Mouse (Mus musculus): ENCODE data around the gene Selenoo. TPM values are rescaled to one million over a fixed set of nuclear protein-coding genes. Genes with fewer than 3 reads are reported as not detected.
A peak's percentile ranks its signal among the peaks of the same experiment; 100 is the strongest.

The Selenoo gene
- total RNA-seq (2021) = 10 to 100 TPM; 32.3 to 39.5 TPM
- long read RNA-seq, experiment 1, transcript Selenoo-201 (9 exons, 2,383 nt) = major isoform, 70 of 81 reads
- long read RNA-seq, experiment 1, partial matches to known transcripts = 1 of 81 reads
- long read RNA-seq, experiment 1, other reads (novel, unspliced or antisense) = 9 of 81 reads
- long read RNA-seq, experiment 2, transcript Selenoo-201 (9 exons, 2,383 nt) = major isoform, 185 of 211 reads
- long read RNA-seq, experiment 2, partial matches to known transcripts = 4 of 211 reads
- long read RNA-seq, experiment 2, other reads (novel, unspliced or antisense) = 18 of 211 reads

DNA sequence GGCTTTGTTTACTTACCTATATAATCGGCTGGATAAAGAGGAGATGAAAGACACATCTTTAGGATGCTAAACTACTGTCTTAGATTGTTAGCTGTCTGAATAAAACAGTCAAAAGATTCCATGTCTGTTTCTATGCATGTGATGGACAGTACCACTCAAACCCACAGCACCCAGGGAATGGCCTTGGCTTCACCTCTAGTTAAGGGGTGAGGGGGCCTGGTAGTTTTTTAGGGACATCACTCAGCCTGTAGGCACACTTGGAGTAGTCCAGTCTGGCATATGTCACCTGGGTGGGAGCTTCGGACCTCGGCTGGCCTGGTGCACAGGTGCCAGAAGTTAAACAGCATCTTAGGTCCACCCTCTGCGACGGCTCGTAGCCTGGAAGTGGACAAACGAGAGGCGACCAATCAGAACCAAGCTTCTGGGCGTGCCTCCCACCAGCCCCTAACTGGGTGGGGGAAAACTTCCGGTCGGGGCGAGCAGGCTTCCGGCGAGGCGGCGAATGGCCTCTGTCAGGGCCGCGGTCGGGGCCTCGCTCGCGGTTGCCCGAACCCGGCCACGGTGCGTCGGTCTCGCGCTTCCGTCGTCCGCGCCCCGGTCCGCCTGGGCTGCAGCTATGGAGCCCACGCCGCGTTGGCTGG, at the start of gene Selenoo:
TSS of gene Selenoo (plus strand) at position 478 of the 641 bp plus-strand sequence.
- DNase-seq (ENCODE audit: low spot score in 2 of 2) = peak; percentile 84 to 90

GRCm38 (mm10) chr15:89044381-89044780, 44.5 kb upstream of the Selenoo start:
- DNase-seq (ENCODE audit: low spot score in 2 of 2) = no peak

GRCm38 (mm10) chr15:89046356-89046755, 42.5 kb upstream of the Selenoo start:
- DNase-seq (ENCODE audit: low spot score in 2 of 2) = no peak

DNA sequence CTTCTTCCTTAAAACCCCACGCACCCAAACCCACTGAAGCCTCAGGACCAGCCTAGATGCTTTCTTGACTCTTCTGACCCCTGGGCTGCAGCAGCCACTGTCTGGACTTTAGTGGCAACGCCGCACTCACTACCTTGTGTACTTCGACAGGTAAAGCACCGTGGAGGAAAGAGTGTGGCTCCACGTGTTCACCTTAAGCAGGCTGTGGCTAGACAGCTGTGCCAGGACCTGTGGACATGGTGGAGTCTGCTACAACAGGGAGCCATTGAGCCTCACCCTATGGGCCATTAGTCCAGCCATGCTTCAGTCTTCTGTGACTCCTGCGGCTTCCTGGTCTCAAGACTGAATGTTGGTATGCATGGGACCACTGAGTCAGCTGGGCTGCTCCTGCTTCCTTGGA, 34.2 kb upstream of the Selenoo start:
- no peak for DNase-seq (ENCODE audit: low spot score in 2 of 2)

- peak in 1 of 2 experiments; percentile 10 for DNase-seq (ENCODE audit: low spot score in 2 of 2)
These were observed 30.1 kb upstream of the Selenoo start for GRCm38 (mm10) chr15:89058736-89059135.

- peak in 1 of 2 experiments; percentile 17 for DNase-seq (ENCODE audit: low spot score in 2 of 2)
These were observed 29.5 kb upstream of the Selenoo start, which contains the start of gene Panx2 for GRCm38 (mm10) chr15:89059161-89059931. Panx2 (plus strand) TSS chr15:89059734.

DNA sequence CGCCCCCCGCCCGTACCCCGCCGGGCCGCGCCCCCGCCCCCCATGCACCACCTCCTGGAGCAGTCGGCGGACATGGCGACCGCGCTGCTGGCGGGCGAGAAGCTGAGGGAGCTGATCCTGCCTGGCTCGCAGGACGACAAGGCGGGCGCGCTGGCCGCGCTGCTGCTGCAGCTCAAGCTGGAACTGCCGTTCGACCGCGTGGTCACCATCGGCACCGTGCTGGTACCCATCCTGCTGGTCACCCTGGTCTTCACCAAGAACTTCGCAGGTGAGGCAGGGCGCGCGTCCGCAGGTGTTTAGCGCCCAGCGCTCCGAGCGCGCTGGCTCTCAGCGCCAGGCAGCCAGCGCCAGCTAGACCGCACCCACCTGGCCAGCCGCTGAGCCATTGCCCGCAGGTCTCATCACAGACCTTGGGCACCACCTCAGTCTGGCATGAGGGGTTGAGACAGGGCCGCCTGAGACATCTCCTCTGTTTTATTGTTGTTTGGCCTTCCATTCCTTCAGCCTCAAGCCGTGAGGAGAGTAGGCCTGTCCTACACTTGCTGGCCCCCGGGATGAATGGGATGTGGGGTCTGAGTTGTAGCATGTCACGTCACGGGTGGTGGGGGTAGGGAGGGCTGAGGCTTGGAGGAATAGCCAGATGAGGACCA, 28.7 kb upstream of the Selenoo start:
- DNase-seq (ENCODE audit: low spot score in 2 of 2) = peak in 1 of 2 experiments; percentile 21

- peak in 1 of 2 experiments; percentile 13 for DNase-seq (ENCODE audit: low spot score in 2 of 2)
These were observed 27.9 kb upstream of the Selenoo start for GRCm38 (mm10) chr15:89060811-89061460.

DNA sequence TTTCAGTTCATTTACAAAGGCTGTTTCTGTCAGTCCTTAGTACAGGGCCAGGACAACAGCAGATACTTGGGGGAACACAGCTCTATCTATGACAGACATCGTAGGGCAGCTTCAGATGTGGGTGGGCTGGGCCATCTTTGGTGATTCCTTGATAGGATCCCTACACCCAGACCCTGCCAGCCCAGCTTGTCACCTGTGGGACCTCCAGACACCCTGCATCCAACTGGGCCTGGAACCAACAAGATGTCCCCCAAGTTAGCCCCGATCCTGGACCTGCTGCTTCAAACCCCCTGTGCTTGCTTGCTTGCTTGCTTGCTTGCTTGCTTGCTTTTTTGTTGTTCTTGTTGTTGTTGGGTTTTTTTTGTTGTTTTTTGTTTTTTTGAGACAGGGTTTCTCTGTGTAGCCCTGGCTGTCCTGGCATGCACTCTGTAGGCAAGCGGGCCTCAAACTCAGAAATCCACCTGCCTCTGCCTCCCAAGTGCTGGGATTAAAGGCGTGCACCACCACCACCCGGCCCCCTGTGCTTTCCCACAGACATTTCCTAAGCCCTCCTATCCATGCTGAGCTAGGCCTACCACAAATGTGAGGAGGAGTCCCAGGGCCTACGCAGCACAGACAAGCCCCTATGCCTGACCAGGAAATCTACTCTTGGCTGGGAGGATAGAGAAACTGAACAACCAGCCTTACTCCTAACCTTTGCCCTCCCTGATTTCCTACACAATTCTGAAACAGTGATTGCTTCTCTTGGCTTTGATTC, 26.9 kb upstream of the Selenoo start:
- DNase-seq (ENCODE audit: low spot score in 2 of 2) = peak in 1 of 2 experiments; percentile 11

DNA sequence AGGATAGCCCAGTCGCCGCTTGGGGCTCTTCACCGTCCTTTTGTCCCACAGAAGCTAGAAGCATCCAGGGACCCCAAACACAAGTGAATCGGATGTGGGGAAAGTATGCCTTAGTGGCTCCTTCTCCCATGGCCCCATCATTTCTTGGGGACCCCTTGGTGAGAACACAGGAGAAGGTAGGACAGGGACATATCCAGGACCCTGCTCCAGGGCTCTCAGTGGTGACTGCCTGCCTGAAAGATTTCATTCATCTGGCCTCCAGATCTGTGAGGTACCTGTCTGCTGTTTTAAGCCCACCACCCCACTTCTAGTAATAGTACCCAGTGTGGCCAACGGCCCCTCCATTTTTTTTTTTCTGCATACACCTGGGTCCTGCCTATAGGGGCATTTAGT, 26.4 kb upstream of the Selenoo start:
- DNase-seq (ENCODE audit: low spot score in 2 of 2) = no peak

GRCm38 (mm10) chr15:89063001-89063400, 25.9 kb upstream of the Selenoo start:
- DNase-seq (ENCODE audit: low spot score in 2 of 2) = no peak

DNA sequence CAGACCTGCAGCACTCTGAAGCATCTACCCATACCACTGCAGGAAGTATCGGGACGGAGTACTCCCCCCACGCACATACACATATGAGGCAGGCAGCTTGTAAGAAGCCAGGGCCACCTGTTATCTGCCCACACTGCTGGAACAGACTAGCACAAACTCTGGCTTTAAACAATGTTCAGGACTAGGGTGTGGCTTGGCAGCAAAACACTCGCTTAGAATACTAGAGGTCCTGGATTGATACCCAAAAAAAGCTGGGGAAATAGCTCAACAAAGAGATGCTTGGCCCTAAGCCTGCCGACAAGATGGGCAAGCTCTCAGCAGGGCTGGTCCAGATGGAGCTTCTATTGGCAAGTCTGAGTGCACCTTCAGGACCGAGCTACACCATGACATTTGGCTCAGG, 25.3 kb upstream of the Selenoo start:
- DNase-seq (ENCODE audit: low spot score in 2 of 2) = no peak

DNA sequence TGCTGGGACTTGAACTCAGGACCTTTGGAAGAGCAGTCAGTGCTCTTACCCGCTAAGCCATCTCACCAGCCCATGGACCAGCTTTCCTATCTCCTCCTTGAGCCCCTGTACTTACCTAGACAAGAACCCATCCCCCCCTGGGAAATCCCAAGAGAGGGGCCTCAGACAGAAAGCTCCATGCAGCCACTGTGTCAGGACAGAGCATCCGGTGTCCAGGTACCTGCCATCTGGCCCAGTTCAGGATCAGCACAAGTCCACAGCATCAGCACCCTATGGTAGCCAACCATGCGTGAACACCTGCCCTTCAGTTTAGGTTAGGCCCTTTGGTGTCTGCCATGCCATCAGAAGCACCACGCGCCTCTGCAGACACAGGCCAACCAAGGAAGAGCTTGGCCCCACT, 24.0 kb upstream of the Selenoo start:
- peak in 1 of 2 experiments; percentile 6 for DNase-seq (ENCODE audit: low spot score in 2 of 2)

DNA sequence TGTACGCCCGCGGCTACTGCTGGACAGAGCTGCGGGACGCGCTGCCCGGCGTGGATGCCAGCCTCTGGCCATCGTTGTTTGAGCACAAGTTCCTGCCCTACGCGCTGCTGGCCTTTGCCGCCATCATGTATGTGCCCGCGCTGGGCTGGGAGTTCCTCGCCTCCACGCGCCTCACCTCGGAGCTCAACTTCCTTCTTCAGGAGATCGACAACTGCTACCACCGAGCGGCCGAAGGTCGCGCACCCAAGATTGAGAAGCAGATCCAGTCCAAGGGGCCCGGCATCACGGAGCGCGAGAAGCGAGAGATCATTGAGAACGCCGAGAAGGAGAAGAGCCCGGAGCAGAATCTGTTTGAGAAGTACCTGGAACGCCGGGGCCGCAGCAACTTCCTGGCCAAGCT, 21.3 kb upstream of the Selenoo start:
- no peak for DNase-seq (ENCODE audit: low spot score in 2 of 2)

- DNase-seq (ENCODE audit: low spot score in 2 of 2) = no peak
These were observed 20.7 kb upstream of the Selenoo start for GRCm38 (mm10) chr15:89068226-89068625.

DNA sequence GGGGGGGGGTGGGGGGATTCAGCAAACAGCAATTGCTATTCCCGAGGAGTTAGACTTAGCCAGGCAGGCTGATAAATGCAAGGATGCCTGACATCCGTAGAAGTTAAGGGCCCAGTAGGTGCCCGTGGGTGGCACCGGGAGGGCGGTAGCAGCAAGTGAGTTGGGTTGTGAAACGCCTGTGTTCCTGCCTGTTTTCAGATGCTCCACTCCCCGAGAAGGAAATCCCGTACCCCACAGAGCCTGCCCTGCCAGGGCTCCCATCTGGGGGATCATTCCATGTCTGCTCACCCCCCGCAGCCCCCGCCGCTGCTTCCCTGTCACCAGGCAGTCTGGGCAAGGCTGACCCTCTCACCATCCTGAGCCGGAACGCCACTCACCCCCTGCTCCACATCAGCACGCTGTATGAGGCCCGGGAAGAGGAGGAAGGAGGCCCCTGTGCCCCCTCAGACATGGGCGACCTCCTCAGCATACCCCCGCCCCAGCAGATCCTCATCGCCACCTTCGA, 19.5 kb upstream of the Selenoo start:
- no peak for DNase-seq (ENCODE audit: low spot score in 2 of 2)

DNA sequence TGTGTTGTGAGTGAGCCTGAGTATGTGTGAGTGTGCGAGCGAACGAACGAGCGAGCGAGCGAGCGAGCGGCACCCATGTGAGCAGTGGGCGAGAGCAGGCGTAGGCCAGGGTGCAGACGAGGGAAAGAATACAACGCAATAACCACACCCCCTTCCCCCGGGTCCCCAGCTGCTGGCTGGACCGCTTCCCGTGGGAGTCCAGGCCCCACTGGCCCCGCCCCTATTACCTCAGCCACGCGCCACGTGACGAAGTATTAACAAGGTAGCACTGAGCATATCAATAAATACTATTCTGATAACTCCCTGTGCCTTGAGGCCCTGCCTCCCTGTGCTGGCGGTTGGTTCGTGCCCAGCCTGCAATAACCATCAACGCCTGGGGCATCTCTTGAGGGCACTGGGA, 18.3 kb upstream of the Selenoo start:
- no peak for DNase-seq (ENCODE audit: low spot score in 2 of 2)

DNA sequence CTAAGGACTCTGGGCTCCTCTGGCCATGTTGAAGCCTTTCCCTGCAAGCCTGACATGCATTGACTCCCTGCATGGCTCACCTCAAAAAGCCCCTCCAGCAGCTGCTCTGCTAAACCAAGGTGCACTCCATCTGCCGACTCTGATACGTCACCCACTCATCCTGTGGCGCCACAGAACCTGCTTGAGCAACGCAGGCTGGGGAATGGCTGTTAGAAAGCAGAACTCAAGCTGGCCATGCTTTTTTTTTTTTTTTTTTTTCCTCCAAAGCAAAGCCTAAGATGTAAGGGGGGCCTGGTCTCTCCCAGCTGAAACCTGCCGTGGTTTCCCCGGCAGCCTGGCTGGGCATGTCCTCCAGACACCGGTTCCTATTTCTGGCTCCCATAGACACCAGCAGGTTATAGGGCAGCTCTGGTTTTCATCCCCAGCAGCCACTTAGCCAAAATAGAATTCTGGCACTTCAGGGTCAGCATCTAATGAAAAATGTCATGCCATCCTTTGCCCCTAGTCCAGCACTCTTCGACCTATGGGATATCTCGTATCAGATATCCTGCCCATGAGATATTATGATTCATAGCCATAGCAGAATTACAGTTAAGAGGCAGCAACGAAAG, 14.8 kb upstream of the Selenoo start:
- no peak for DNase-seq (ENCODE audit: low spot score in 2 of 2)

Data from adrenal gland, adult 18-20 months (tissue).